Mouse (Mus musculus) olfactory bulb, adult 2 months (tissue): Measurements from ENCODE around the gene Pla1a. TPM values are rescaled to one million over a fixed set of nuclear protein-coding genes. Genes with fewer than 3 reads are reported as not detected.
A peak's percentile ranks its signal among the peaks of the same experiment; 100 is the strongest.

Source experiments
- H3K27ac ChIP-seq: fragments of 200-500 bp; 2 replicates; pipeline ENCODE4 v1.5.1; 2012; ENCODE audit warnings: low read depth, low read length; ENCODE audit not compliant: insufficient read depth
- H3K4me1 ChIP-seq: fragments of 200-500 bp; 2 replicates; pipeline ENCODE4 v1.6.1; 2012; ENCODE audit warnings: low read length; ENCODE audit not compliant: control insufficient read depth, insufficient read depth
- H3K4me3 ChIP-seq: fragments of 200-500 bp; 2 replicates; pipeline ENCODE4 v1.5.1; 2012; ENCODE audit warnings: mild to moderate bottlenecking, low read depth, low read length, moderate library complexity; ENCODE audit not compliant: insufficient read depth
- CTCF ChIP-seq: fragments of 200-500 bp; IDR thresholded peaks from 2 replicates; pipeline ENCODE4 v1.5.1; 2012; ENCODE audit warnings: low read depth, mild to moderate bottlenecking, low read length, moderate library complexity; ENCODE audit not compliant: insufficient read depth
- POLR2A ChIP-seq: fragments of 200-500 bp; IDR thresholded peaks from 2 replicates; pipeline ENCODE4 v1.6.1; 2012; ENCODE audit warnings: mild to moderate bottlenecking, low read depth, low read length, moderate library complexity; ENCODE audit not compliant: insufficient read depth
- WGBS: fragments of 180-500 bp; shearing (Covaris S2); methylation state at CpG from one replicate; pipeline ENCODE4 v1.1.7; 2018; 5-methylcytosine and 5-hydroxymethylcytosine counted together
- polyA plus RNA-seq: library from polyadenylated mRNA; stranded (reverse); fragments of >200 nt; gene quantifications from 2 replicates; pipeline ENCODE4 v1.2.4, GENCODE M21; 2012; ENCODE audit warnings: low replicate concordance; ENCODE audit not compliant: missing spikeins, insufficient read depth, insufficient read length

The Pla1a gene
- polyA plus RNA-seq, 1 experiment = not detected

- TF ChIP-seq CTCF = no peak
- TF ChIP-seq POLR2A = no peak
- Histone ChIP-seq H3K4me3 (no peak overlapping the region), H3K27ac (no peak overlapping the region), H3K4me1 (no peaks in the 10 kb centered on the region)
- WGBS = 91% methylated on average over 4 of the region's 4 CpGs
Observed at GRCm38 (mm10) chr16:38459990-38460389, 27.0 kb upstream of the Pla1a start.

- Histone ChIP-seq H3K4me1 (no peaks in the 10 kb centered on the region), H3K4me3 (no peak overlapping the region), H3K27ac (no peak overlapping the region)
- TF ChIP-seq POLR2A (no peak), CTCF (no peak)
- 75% methylated on average over 6 of the region's 6 CpGs for WGBS
Observed at GRCm38 (mm10) chr16:38458600-38459280, 25.8 kb upstream of the Pla1a start.

GRCm38 (mm10) chr16:38456812-38457567, 24.0 kb upstream of the Pla1a start:
- 67% methylated on average over 11 of the region's 11 CpGs for WGBS
- H3K4me1 ChIP-seq = no peaks in the 10 kb centered on the region
- no peak for TF ChIP-seq POLR2A
- TF ChIP-seq CTCF = no peak

GRCm38 (mm10) chr16:38455511-38456418, 22.8 kb upstream of the Pla1a start, which contains the start of gene Cd80:
Gene Cd80, plus strand, starts transcription at chr16:38455561.
- H3K4me3 ChIP-seq = no peak within 1 kb of the TSS
- H3K27ac ChIP-seq = no peak within 1 kb of the TSS
- TF ChIP-seq CTCF = no peak
- TF ChIP-seq POLR2A = no peak
- peaks cover 3% of the 10 kb centered on the region; the same call in 1 of the 2 replicates for H3K4me1 ChIP-seq
- 73% methylated on average over 17 of the region's 17 CpGs for WGBS

More at GRCm38 (mm10) chr16:38456812-38457567, 24.0 kb upstream of the Pla1a start:
- Histone ChIP-seq H3K4me3 (no peak overlapping the region), H3K27ac (no peak overlapping the region)

GRCm38 (mm10) chr16:38454533-38455254, 21.7 kb upstream of the Pla1a start:
- Histone ChIP-seq H3K4me1 (peaks cover 9% of the 10 kb centered on the region; the same call in 1 of the 2 replicates), H3K4me3 (no peak overlapping the region), H3K27ac (no peak overlapping the region)
- TF ChIP-seq CTCF (no peak), POLR2A (no peak)
- WGBS = 73% methylated on average over 11 of the region's 11 CpGs

GRCm38 (mm10) chr16:38453952-38454351, 21.0 kb upstream of the Pla1a start:
- WGBS = 93% methylated on average over 4 of the region's 4 CpGs
- Histone ChIP-seq H3K4me3 (no peak overlapping the region), H3K4me1 (peaks cover 9% of the 10 kb centered on the region; the same call in 1 of the 2 replicates), H3K27ac (no peak overlapping the region)
- TF ChIP-seq POLR2A (no peak), CTCF (no peak)

GRCm38 (mm10) chr16:38453203-38453553, 20.2 kb upstream of the Pla1a start:
- Histone ChIP-seq H3K27ac (peak overlapping the region; percentile 92), H3K4me1 (peaks cover 12% of the 10 kb centered on the region; the same call in 1 of the 2 replicates), H3K4me3 (peak overlapping the region; percentile 91)
- no peak for TF ChIP-seq POLR2A
- no peak for TF ChIP-seq CTCF
- WGBS = 12% methylated on average over 3 of the region's 3 CpGs

- peak within 1 kb of the TSS; percentile 92 for H3K27ac ChIP-seq
- TF ChIP-seq CTCF = no peak
- TF ChIP-seq POLR2A = peak; percentile 95
- peaks cover 12% of the 10 kb centered on the region; the same call in 1 of the 2 replicates for H3K4me1 ChIP-seq
- under 1% methylated on average over 47 of the region's 61 CpGs for WGBS
- peak within 1 kb of the TSS; percentile 91 for H3K4me3 ChIP-seq
Observed at GRCm38 (mm10) chr16:38452442-38453202, 19.7 kb upstream of the Pla1a start, which contains the start of gene Adprh. Gene Adprh, minus strand, starts transcription at chr16:38452703.
